Mouse (Mus musculus) spleen, adult 2 months (tissue): Measurements from ENCODE around the gene Zdhhc18. TPM values are rescaled to one million over a fixed set of nuclear protein-coding genes. Genes with fewer than 3 reads are reported as not detected.

Source experiments
- DNase-seq, 2 experiments: peaks; one replicate each; pipeline versions ENCODE4 v3.0.0 to v3.0.0-alpha.2; 2012 to 2021; ENCODE audit warnings: low spot score in 2 of 2, low read depth in 1 of 2
- H3K27ac ChIP-seq: fragments of 200-500 bp; 2 replicates; pipeline ENCODE4 v1.5.1; 2012; ENCODE audit warnings: low read length, inconsistent platforms; ENCODE audit not compliant: insufficient read depth
- H3K27me3 ChIP-seq: fragments of 200-500 bp; 2 replicates; pipeline ENCODE4 v1.6.1; 2012; ENCODE audit warnings: mild to moderate bottlenecking, moderate library complexity, low read length, inconsistent platforms; ENCODE audit not compliant: control insufficient read depth, insufficient read depth
- H3K36me3 ChIP-seq: fragments of 200-500 bp; 2 replicates; pipeline ENCODE4 v1.6.1; 2012; ENCODE audit warnings: mild to moderate bottlenecking, low read length, inconsistent platforms; ENCODE audit not compliant: control insufficient read depth, insufficient read depth
- H3K4me1 ChIP-seq: fragments of 200-500 bp; 2 replicates; pipeline ENCODE4 v1.6.1; 2011; ENCODE audit warnings: inconsistent platforms; ENCODE audit not compliant: control insufficient read depth, insufficient read depth, insufficient read length
- H3K4me3 ChIP-seq: fragments of 200-500 bp; 2 replicates; pipeline ENCODE4 v1.5.1; 2011; ENCODE audit warnings: mild to moderate bottlenecking, inconsistent platforms; ENCODE audit not compliant: insufficient read depth, insufficient read length; ENCODE audit errors: extremely low read depth
- CTCF ChIP-seq: fragments of 200-500 bp; IDR thresholded peaks from 2 replicates; pipeline ENCODE4 v1.5.1; 2011; ENCODE audit warnings: mild to moderate bottlenecking, inconsistent platforms; ENCODE audit not compliant: insufficient read depth, insufficient read length, insufficient replicate concordance; ENCODE audit errors: extremely low read depth
- POLR2A ChIP-seq: fragments of 200-500 bp; IDR thresholded peaks from 2 replicates; pipeline ENCODE4 v1.6.1; 2011; ENCODE audit warnings: low read depth, low read length, inconsistent platforms
- WGBS: fragments of 180-500 bp; shearing (Covaris S2); methylation state at CpG from one replicate; pipeline ENCODE4 v1.1.7; 2018; 5-methylcytosine and 5-hydroxymethylcytosine counted together
- polyA plus RNA-seq: library from polyadenylated mRNA; depleted of rRNA; stranded (reverse); fragments of >200 nt; gene quantifications from 2 replicates; pipeline ENCODE4 v1.2.3, GENCODE M21; 2012; rRNA removed

Zdhhc18 gene
- polyA plus RNA-seq, 1 experiment, result 134 TPM

GRCm38 (mm10) chr4:133569291-133570065, 80.5 kb downstream of the Zdhhc18 start:
- Histone ChIP-seq H3K4me1 (no peaks in the 10 kb centered on the region; the same call in 1 of the 2 replicates), H3K27me3 (no peaks in the 10 kb centered on the region), H3K4me3 (no peak overlapping the region), H3K27ac (no peak overlapping the region), H3K36me3 (no peaks in the 10 kb centered on the region)
- no peak for TF ChIP-seq POLR2A
- TF ChIP-seq CTCF, result no peak
- DNase-seq, result no peak
- 78% methylated on average over 10 of the region's 10 CpGs for WGBS

- 45% methylated on average over 8 of the region's 8 CpGs for WGBS
- Histone ChIP-seq H3K4me3 (no peak overlapping the region), H3K27ac (no peak overlapping the region), H3K36me3 (no peaks in the 10 kb centered on the region), H3K27me3 (no peaks in the 10 kb centered on the region), H3K4me1 (no peaks in the 10 kb centered on the region)
- no peak for TF ChIP-seq POLR2A
- no peak for TF ChIP-seq CTCF
- no peak for DNase-seq
These were observed 82.7 kb downstream of the Zdhhc18 start for GRCm38 (mm10) chr4:133567251-133567650.

- WGBS, result 26% methylated on average over 11 of the region's 11 CpGs
- no peak overlapping the region for H3K27ac ChIP-seq
- H3K4me1 ChIP-seq, result no peaks in the 10 kb centered on the region
- no peak for TF ChIP-seq POLR2A
- no peak for TF ChIP-seq CTCF
- H3K36me3 ChIP-seq, result no peaks in the 10 kb centered on the region
- DNase-seq, result no peak
- H3K4me3 ChIP-seq, result no peak overlapping the region
- no peaks in the 10 kb centered on the region for H3K27me3 ChIP-seq
These were observed 86.8 kb downstream of the Zdhhc18 start for GRCm38 (mm10) chr4:133563123-133563571.

GRCm38 (mm10) chr4:133561622-133562021, 88.3 kb downstream of the Zdhhc18 start:
- Histone ChIP-seq H3K4me3 (no peak overlapping the region), H3K4me1 (no peaks in the 10 kb centered on the region), H3K27me3 (no peaks in the 10 kb centered on the region), H3K27ac (no peak overlapping the region), H3K36me3 (no peaks in the 10 kb centered on the region)
- WGBS, result 87% methylated on average over 4 of the region's 4 CpGs
- DNase-seq, result no peak
- TF ChIP-seq CTCF (no peak), POLR2A (no peak)

- WGBS, result 76% methylated on average over 4 of the region's 4 CpGs
- no peaks in the 10 kb centered on the region for H3K36me3 ChIP-seq
- no peak for DNase-seq
- H3K27ac ChIP-seq, result no peak overlapping the region
- H3K4me1 ChIP-seq, result no peaks in the 10 kb centered on the region
- no peak for TF ChIP-seq POLR2A
- TF ChIP-seq CTCF, result no peak
- H3K27me3 ChIP-seq, result no peaks in the 10 kb centered on the region
- H3K4me3 ChIP-seq, result no peak overlapping the region
These were observed 90.1 kb downstream of the Zdhhc18 start for GRCm38 (mm10) chr4:133559846-133560245.

- Histone ChIP-seq H3K4me1 (no peaks in the 10 kb centered on the region), H3K27me3 (no peaks in the 10 kb centered on the region), H3K4me3 (no peak overlapping the region), H3K27ac (no peak overlapping the region), H3K36me3 (no peaks in the 10 kb centered on the region)
- no peak for TF ChIP-seq POLR2A
- no peak for TF ChIP-seq CTCF
- no peak for DNase-seq
- 85% methylated on average over 10 of the region's 10 CpGs for WGBS
These were observed 92.8 kb downstream of the Zdhhc18 start for GRCm38 (mm10) chr4:133557041-133557717.

Other genes with a start within 250 kb of the Zdhhc18 start
- 0.30 and 0.31 TPM in 2 replicates for gene Tent5b, start 170.0 kb downstream of the Zdhhc18 start, polyA plus RNA-seq
- gene Trnp1, start 151.6 kb downstream of the Zdhhc18 start, polyA plus RNA-seq, result 0.49 and 0.99 TPM in 2 replicates
- 0.65 and 0.76 TPM in 2 replicates for gene Kdf1, start 131.2 kb downstream of the Zdhhc18 start, polyA plus RNA-seq
- gene Nudc, start 104.2 kb downstream of the Zdhhc18 start, polyA plus RNA-seq, result 28.6 and 28.7 TPM in 2 replicates
- gene Nr0b2, start 96.8 kb downstream of the Zdhhc18 start, polyA plus RNA-seq, result 3.2 and 4.0 TPM in 2 replicates
- 3.7 and 6.0 TPM in 2 replicates for gene Gpatch3, start 75.4 kb downstream of the Zdhhc18 start, polyA plus RNA-seq
- gene Gpn2, start 65.8 kb downstream of the Zdhhc18 start, polyA plus RNA-seq, result 36.1 and 55.9 TPM in 2 replicates
- gene Sfn, start 48.0 kb downstream of the Zdhhc18 start, polyA plus RNA-seq, result 15.5 and 26.1 TPM in 2 replicates
- gene Pigv, start 22.5 kb upstream of the Zdhhc18 start, polyA plus RNA-seq, result 14.5 and 16.0 TPM in 2 replicates
- gene Arid1a, start 106.6 kb upstream of the Zdhhc18 start, polyA plus RNA-seq, result 142 and 150 TPM in 2 replicates
- 76.6 and 98.9 TPM in 2 replicates for gene Rps6ka1, start 237.6 kb upstream of the Zdhhc18 start, polyA plus RNA-seq